Mouse (Mus musculus) brain, embryonic 14.5 days (tissue): ENCODE data around the gene Mlxipl.

Source experiments
- CTCF ChIP-seq: fragments of 200-500 bp; IDR thresholded peaks from 2 replicates; pipeline ENCODE4 v1.5.1; 2012; ENCODE audit warnings: inconsistent platforms, mild to moderate bottlenecking, moderate library complexity, borderline replicate concordance; ENCODE audit not compliant: insufficient read depth, insufficient read length; ENCODE audit errors: extremely low read depth
- POLR2A ChIP-seq: fragments of 200-500 bp; IDR thresholded peaks from 2 replicates; pipeline ENCODE4 v1.6.1; 2012; ENCODE audit warnings: mild to moderate bottlenecking, inconsistent platforms, borderline replicate concordance; ENCODE audit not compliant: poor library complexity, insufficient read depth, insufficient read length, severe bottlenecking; ENCODE audit errors: extremely low read depth

GRCm38 (mm10) chr5:135086871-135087270 lies 2.8 kb upstream of the Mlxipl start:
- TF ChIP-seq CTCF: no peak
- no peak for TF ChIP-seq POLR2A
